ENCODE assay signal across 8 mouse cellular contexts in genomic region chr1:174502031-174502845, GRCm38 (mm10). TPM values are rescaled to one million over a fixed set of nuclear protein-coding genes. Genes with fewer than 3 reads are reported as not detected.
DNase-seq lines count a peak whose midpoint lies in the region; ATAC-seq and TF ChIP-seq lines count a peak whose summit lies in the region.

No protein-coding gene starts in this region.

- peak overlapping the region in 2 of 3 experiments; percentile 61 to 68 for H3K4me3 ChIP-seq in CH12.LX (replicated peaks in 1 of 3; ENCODE audit: low read depth in 2 of 3, low read length in 2 of 3, poor library complexity in 1 of 3)
- peak overlapping the region; percentile 60 for H3K4me3 ChIP-seq in embryonic facial prominence, embryonic 11.5 days (ENCODE audit: low read depth, low read length)
- H3K4me3 ChIP-seq in heart, embryonic 14.5 days (ENCODE audit: control insufficient read depth in 1 of 2, insufficient read depth in 1 of 2, low read depth in 1 of 2, low read length in 2 of 2) = peak overlapping the region; percentile 44 to 65
- H3K4me3 ChIP-seq in megakaryocyte, embryonic 14.5 days (replicated peaks) = peak overlapping the region; percentile 90

- no peak for TF ChIP-seq POLR2A in CH12.LX (IDR thresholded peaks at IDR 0.05; ENCODE audit: low read depth, low read length)

- no peaks in the 10 kb centered on the region for H3K27me3 ChIP-seq in CH12.LX (replicated peaks)
- peaks cover 4% of the 10 kb centered on the region; the same call in 1 of the 2 replicates for H3K27me3 ChIP-seq in embryonic facial prominence, embryonic 11.5 days (ENCODE audit: control insufficient read depth, insufficient read depth, low read length)
- H3K27me3 ChIP-seq in heart, embryonic 14.5 days (ENCODE audit: control insufficient read depth, insufficient read depth, low read length) = peaks cover 17% of the 10 kb centered on the region
- peaks cover 40% of the 10 kb centered on the region for H3K27me3 ChIP-seq in megakaryocyte, embryonic 14.5 days (replicated peaks)

- TF ChIP-seq RAD21 in CH12.LX (IDR thresholded peaks at IDR 0.05; ENCODE audit: low read depth, low read length) = no peak

- peaks cover 0 to 3% of the 10 kb centered on the region in 2 experiments for H3K36me3 ChIP-seq in CH12.LX (replicated peaks in 1 of 2; ENCODE audit: control insufficient read depth in 1 of 2, insufficient read depth in 1 of 2, low read length in 1 of 2)
- no peaks in the 10 kb centered on the region for H3K36me3 ChIP-seq in embryonic facial prominence, embryonic 11.5 days (replicated peaks; ENCODE audit: control insufficient read depth, insufficient read depth, low read depth, low read length)
- H3K36me3 ChIP-seq in heart, embryonic 14.5 days (ENCODE audit: control insufficient read depth, insufficient read depth, low read length) = no peaks in the 10 kb centered on the region
- H3K36me3 ChIP-seq in megakaryocyte, embryonic 14.5 days (replicated peaks; ENCODE audit: low read length) = no peaks in the 10 kb centered on the region

- H3K27ac ChIP-seq in CH12.LX (ENCODE audit: insufficient read depth, low read depth) = no peak overlapping the region
- H3K27ac ChIP-seq in embryonic facial prominence, embryonic 11.5 days (replicated peaks; ENCODE audit: low read depth, low read length) = peak overlapping the region; percentile 56; the same call in 1 of the 2 replicates
- H3K27ac ChIP-seq in heart, embryonic 14.5 days (replicated peaks in 1 of 2; ENCODE audit: control insufficient read depth in 1 of 2, insufficient read depth in 1 of 2, low read depth in 2 of 2, low read length in 2 of 2) = no peak overlapping the region

- H3K79me2 ChIP-seq in CH12.LX (replicated peaks; ENCODE audit: control insufficient read depth, extremely low read depth, insufficient read depth, poor library complexity, severe bottlenecking) = no peaks in the 10 kb centered on the region

- H3K9me3 ChIP-seq in CH12.LX (replicated peaks; ENCODE audit: low read length) = peaks cover 10% of the 10 kb centered on the region
- no peaks in the 10 kb centered on the region for H3K9me3 ChIP-seq in embryonic facial prominence, embryonic 11.5 days (replicated peaks; ENCODE audit: control insufficient read depth, low read length)
- no peaks in the 10 kb centered on the region for H3K9me3 ChIP-seq in heart, embryonic 14.5 days (ENCODE audit: control insufficient read depth, low read length)
- H3K9me3 ChIP-seq in megakaryocyte, embryonic 14.5 days = 0 out of 2 replicates have a peak, but pooled peaks cover 2% of the 10 kb centered on the region

- dilution Hi-C loops in CH12.LX (cut with MboI; ENCODE audit: extremely low pct_ligation_motif_present, extremely low pct_unique_long_range_greater_than_20kb, low sequenced_read_pairs) = no loop called here

- H3K9ac ChIP-seq in CH12.LX (ENCODE audit: insufficient read depth, low read depth) = peak overlapping the region; percentile 58
- H3K9ac ChIP-seq in embryonic facial prominence, embryonic 11.5 days (replicated peaks; ENCODE audit: low read length) = peak overlapping the region; percentile 72
- peak overlapping the region; percentile 68 for H3K9ac ChIP-seq in heart, embryonic 14.5 days (ENCODE audit: low read length)

- H3K4me2 ChIP-seq in CH12.LX (ENCODE audit: insufficient read depth, low read depth, poor library complexity, severe bottlenecking) = peak overlapping the region; percentile 99
- H3K4me2 ChIP-seq in embryonic facial prominence, embryonic 11.5 days (ENCODE audit: low read depth, low read length) = peak overlapping the region; percentile 97
- peak overlapping the region; percentile 99 for H3K4me2 ChIP-seq in heart, embryonic 14.5 days (ENCODE audit: low read length)

- peak; percentile 55 for ATAC-seq in embryonic facial prominence, embryonic 11.5 days (replicated peaks; ENCODE audit: insufficient number of reproducible peaks, low FRiP score, low TSS enrichment, low read depth)
- ATAC-seq in heart, embryonic 14.5 days (ENCODE audit: insufficient number of reproducible peaks, insufficient read depth, low FRiP score, low read depth) = no peak

- no peak for DNase-seq in CH12.LX (ENCODE audit: extremely low read depth)
- peak; percentile 53 for DNase-seq in ZHBTc4 (ENCODE audit: low read depth, low spot score)
- DNase-seq in embryonic facial prominence, embryonic 11.5 days (ENCODE audit: low spot score) = peak; percentile 61
- DNase-seq in layer of hippocampus, postnatal 36 days = peak; percentile 76 to 78
- peak; percentile 75 for DNase-seq in right cerebral cortex, postnatal 25 days
- no peak for DNase-seq in urinary bladder, postnatal 25 days (ENCODE audit: low spot score)

- no peak for TF ChIP-seq EP300 in CH12.LX (IDR thresholded peaks at IDR 0.05; ENCODE audit: low read length)

- under 1% methylated on average over 40 of the region's 40 CpGs for WGBS in embryonic facial prominence, embryonic 11.5 days
- 1% methylated on average over 40 of the region's 40 CpGs for WGBS in heart, embryonic 14.5 days

- in situ Hi-C loops in CH12.LX (cut with MboI; ENCODE audit: low pct_ligation_motif_present, low pct_unique_long_range_greater_than_20kb, low sequenced_read_pairs) = no loop called here

- H3K4me1 ChIP-seq in CH12.LX (ENCODE audit: control insufficient read depth in 1 of 2, insufficient read depth in 2 of 2) = peaks cover 5 to 14% of the 10 kb centered on the region in 2 experiments; a peak in 3 of 4 replicates
- peaks cover 6% of the 10 kb centered on the region; the same call in 1 of the 2 replicates for H3K4me1 ChIP-seq in embryonic facial prominence, embryonic 11.5 days (ENCODE audit: control insufficient read depth, insufficient read depth, low read length)
- peaks cover 5 to 12% of the 10 kb centered on the region in 2 experiments for H3K4me1 ChIP-seq in heart, embryonic 14.5 days (ENCODE audit: control insufficient read depth in 2 of 2, insufficient read depth in 2 of 2, low read length in 2 of 2)
- peaks cover 21% of the 10 kb centered on the region for H3K4me1 ChIP-seq in megakaryocyte, embryonic 14.5 days

- no peak for TF ChIP-seq CTCF in CH12.LX (conservative IDR thresholded peaks at IDR 0.05 in 1 of 2, IDR thresholded peaks at IDR 0.05 in 1 of 2; ENCODE audit: low read depth in 2 of 2, low read length in 2 of 2)

TF ChIP-seq in CH12.LX, 34 proteins besides CTCF, POLR2A, EP300 and RAD21:
- no peak for TF ChIP-seq TCF12 (IDR thresholded peaks at IDR 0.05; ENCODE audit: low read depth, low read length)
- TF ChIP-seq MAX (IDR thresholded peaks at IDR 0.05; ENCODE audit: low read length) = 0 out of 2 replicates have a peak, but pooled peaks have one; percentile 3

RNA-seq across cellular contexts. Expression of gene Fmn2, which starts 0.6 kb away (rescaled TPM):
- 0.21 and 0.25 TPM in 2 replicates for total RNA-seq in CH12.LX (2012; rRNA removed)
- total RNA-seq in CH12.LX (2014; rRNA removed) = 0.39 and 0.51 TPM in 2 replicates
- polyA plus RNA-seq in CH12.LX (2012; ENCODE audit: insufficient read length, low read depth) = 1.5 and 1.6 TPM in 2 replicates
- 2.1 and 2.2 TPM in 2 replicates for polyA plus RNA-seq in embryonic facial prominence, embryonic 11.5 days (2014; fragmentation: Nextera tagmentation; extraction: Ambion mirVana)
- polyA plus RNA-seq in heart, embryonic 14.5 days (2014; fragmentation: Nextera tagmentation; extraction: Ambion mirVana) = 0.43 and 0.74 TPM in 2 replicates
- 10 to 100 TPM; 69.2 to 73.0 TPM for total RNA-seq in layer of hippocampus, postnatal 36 days (2021)
- polyA plus RNA-seq in megakaryocyte, embryonic 14.5 days (2012; ENCODE audit: insufficient read depth, low replicate concordance) = 0.25 and 0.60 TPM in 2 replicates

Comparison
In these comparisons a context has a peak if more than half of its experiments do, and no peak if none do; other contexts are left out.
1. DNase-seq: peak in ZHBTc4 (single experiment), embryonic facial prominence, embryonic 11.5 days (single experiment), layer of hippocampus, postnatal 36 days (2 of 2) and right cerebral cortex, postnatal 25 days (single experiment); none in CH12.LX (single experiment) and urinary bladder, postnatal 25 days (single experiment).
2. Peak in every context shown above with its lines, with median percentiles within 50 percentile points of each other: H3K4me2 ChIP-seq, H3K4me3 ChIP-seq and H3K9ac ChIP-seq.